Mouse (Mus musculus): ENCODE data around the gene Arhgap25.

Arhgap25 gene

GRCm38 (mm10) chr6:87445222-87445621, 87.8 kb downstream of the Arhgap25 start:
- DNase-seq (ENCODE audit: low spot score), result no peak

GRCm38 (mm10) chr6:87443253-87443652, 89.8 kb downstream of the Arhgap25 start:
- no peak for DNase-seq (ENCODE audit: low spot score)

- DNase-seq (ENCODE audit: low spot score), result no peak
Observed at GRCm38 (mm10) chr6:87436745-87437144, 96.3 kb downstream of the Arhgap25 start.

- no peak for DNase-seq (ENCODE audit: low spot score)
Observed at GRCm38 (mm10) chr6:87435791-87436190, 97.3 kb downstream of the Arhgap25 start.

GRCm38 (mm10) chr6:87428487-87429044, 104.5 kb downstream of the Arhgap25 start, which contains the start of gene Bmp10:
Gene Bmp10, plus strand, starts transcription at chr6:87428994.
- no peak for DNase-seq (ENCODE audit: low spot score)

GRCm38 (mm10) chr6:87427616-87428015, 105.4 kb downstream of the Arhgap25 start:
- no peak for DNase-seq (ENCODE audit: low spot score)

- no peak for DNase-seq (ENCODE audit: low spot score)
Observed at GRCm38 (mm10) chr6:87426954-87427353, 106.1 kb downstream of the Arhgap25 start.

GRCm38 (mm10) chr6:87424037-87424816, 108.8 kb downstream of the Arhgap25 start:
- no peak for DNase-seq (ENCODE audit: low spot score)

GRCm38 (mm10) chr6:87422304-87422703, 110.8 kb downstream of the Arhgap25 start:
- DNase-seq (ENCODE audit: low spot score), result no peak

GRCm38 (mm10) chr6:87412011-87412410, 121.0 kb downstream of the Arhgap25 start:
- no peak for DNase-seq (ENCODE audit: low spot score)
